Mouse (Mus musculus) liver, adult 2 months (tissue): ENCODE measurements around the gene Msx3.

ENCODE experiments used
- CTCF ChIP-seq: fragments of 200-500 bp; IDR thresholded peaks from 2 replicates; pipeline ENCODE4 v1.5.1; 2011; ENCODE audit warnings: low read depth, low read length, control low read depth
- POLR2A ChIP-seq: fragments of 200-500 bp; IDR thresholded peaks from 2 replicates; pipeline ENCODE4 v1.6.1; 2011; ENCODE audit warnings: low read length, control low read depth; ENCODE audit not compliant: insufficient read depth; ENCODE audit errors: extremely low read depth

DNA sequence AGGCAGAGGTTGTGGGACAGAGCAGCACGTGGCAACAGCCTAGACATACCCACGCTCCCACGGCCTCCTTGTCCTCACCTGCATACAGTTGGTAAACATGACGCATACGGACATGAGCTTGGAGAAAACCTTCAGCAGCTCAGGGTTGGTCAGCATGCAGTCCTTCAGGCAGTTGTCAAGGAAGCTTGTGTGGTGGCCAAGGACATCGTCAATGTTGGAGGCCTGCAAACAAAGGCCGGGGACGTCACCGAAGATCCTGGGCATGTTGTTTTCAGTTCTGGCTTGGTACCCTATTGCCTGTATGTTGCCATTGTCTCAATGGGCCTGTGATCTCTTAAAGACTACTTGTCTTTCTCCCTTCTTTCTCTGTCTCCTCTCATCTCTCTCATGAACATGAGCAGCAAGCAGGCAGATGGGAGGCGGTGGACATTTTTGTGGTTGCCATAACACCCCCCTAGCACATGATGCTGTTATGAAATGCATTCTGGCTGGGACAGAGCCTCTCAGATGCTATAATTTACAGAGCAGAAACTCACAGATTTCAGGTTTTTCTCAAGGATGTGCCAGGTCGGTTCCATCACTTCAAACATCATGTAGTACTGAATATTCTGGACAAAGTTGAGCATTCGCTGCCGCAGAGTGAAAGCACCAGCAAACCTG lies 50.1 kb downstream of the Msx3 start:
- TF ChIP-seq POLR2A (no peak), CTCF (no peak)
